Mouse (Mus musculus): Measurements from ENCODE around the gene Lrrc15.

Gene Lrrc15

DNA sequence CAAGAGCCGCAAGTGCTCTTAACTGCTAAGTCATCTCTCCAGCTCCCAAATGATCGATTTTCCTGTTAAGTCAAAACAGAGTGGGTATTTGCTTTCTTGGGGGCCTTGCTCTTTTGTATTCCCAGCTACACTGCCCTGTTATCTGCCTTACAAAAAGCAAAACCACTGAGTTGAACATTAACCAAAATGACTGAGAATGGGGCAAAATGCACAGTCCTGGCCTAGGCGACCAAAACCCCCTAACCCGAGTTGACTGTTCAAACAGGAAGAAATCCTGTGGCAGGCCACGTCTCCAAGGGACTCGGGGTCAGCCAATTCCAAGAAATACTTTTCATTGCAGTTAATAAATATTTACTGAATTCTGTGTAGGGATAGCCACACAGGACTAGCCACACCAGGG, 44.3 kb downstream of the Lrrc15 start:
- no peak for DNase-seq (ENCODE audit: low read depth, low spot score)

DNA sequence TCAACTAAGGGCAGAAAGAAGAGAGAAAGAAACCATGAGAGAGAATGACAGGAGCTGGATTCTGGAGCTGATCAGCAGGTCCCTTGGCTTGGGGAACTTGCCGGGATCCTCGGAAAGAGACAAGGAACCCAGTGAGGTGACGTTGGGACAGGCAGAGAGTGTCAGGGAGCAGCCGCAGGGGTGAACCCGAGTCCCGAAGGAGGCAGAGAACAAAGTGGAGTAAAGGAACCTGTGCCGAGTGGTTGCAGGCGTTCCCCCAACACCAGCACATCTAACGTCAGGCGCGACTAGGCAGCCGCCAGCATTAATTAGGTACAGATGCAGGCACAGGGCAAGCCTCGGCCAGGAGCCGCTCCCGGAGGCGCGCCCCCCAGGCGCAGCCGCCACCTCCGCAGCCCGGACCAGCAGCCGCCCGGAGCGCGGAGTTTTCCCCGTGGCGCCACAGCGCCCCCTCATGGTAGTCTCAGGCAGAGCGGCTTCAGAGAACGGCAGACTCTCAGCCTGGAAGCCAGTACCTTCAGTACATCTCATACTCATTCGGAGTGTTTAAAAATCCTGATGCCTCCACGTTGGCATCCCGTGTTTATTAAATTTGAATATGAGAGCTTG, 46.9 kb downstream of the Lrrc15 start:
- DNase-seq (ENCODE audit: low read depth, low spot score) = peak; percentile 69

- DNase-seq (ENCODE audit: low read depth, low spot score) = no peak
Observed at GRCm38 (mm10) chr16:30235577-30235976, 47.5 kb downstream of the Lrrc15 start.

- peak; percentile 68 for DNase-seq (ENCODE audit: low read depth, low spot score)
Observed at GRCm38 (mm10) chr16:30234636-30235546, 48.2 kb downstream of the Lrrc15 start.

- peak; percentile 29 for DNase-seq (ENCODE audit: low read depth, low spot score)
Observed at GRCm38 (mm10) chr16:30234077-30234476, 49.0 kb downstream of the Lrrc15 start.

GRCm38 (mm10) chr16:30231882-30232604, 51.0 kb downstream of the Lrrc15 start:
- peak; percentile 39 for DNase-seq (ENCODE audit: low read depth, low spot score)

DNA sequence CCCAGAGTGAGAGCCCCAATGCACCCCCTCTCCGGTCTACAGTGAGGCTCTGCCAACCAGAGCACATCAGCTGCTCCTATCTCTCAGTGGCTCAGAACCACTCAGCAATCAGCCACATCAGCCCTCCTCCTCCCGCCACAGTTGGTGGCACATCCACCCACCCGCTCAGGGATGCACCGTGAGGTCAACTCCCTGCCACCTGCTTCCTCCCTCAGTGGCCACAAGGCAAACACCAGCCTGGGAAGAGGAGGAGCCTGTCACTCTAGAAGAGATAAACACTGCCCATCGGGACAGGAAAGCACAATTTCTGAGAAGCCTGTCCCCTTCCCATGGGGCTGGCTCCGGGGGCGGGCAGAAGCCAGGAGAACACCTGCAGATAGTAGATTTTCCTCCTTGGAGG, 55.7 kb downstream of the Lrrc15 start:
- DNase-seq (ENCODE audit: low read depth, low spot score) = no peak

DNA sequence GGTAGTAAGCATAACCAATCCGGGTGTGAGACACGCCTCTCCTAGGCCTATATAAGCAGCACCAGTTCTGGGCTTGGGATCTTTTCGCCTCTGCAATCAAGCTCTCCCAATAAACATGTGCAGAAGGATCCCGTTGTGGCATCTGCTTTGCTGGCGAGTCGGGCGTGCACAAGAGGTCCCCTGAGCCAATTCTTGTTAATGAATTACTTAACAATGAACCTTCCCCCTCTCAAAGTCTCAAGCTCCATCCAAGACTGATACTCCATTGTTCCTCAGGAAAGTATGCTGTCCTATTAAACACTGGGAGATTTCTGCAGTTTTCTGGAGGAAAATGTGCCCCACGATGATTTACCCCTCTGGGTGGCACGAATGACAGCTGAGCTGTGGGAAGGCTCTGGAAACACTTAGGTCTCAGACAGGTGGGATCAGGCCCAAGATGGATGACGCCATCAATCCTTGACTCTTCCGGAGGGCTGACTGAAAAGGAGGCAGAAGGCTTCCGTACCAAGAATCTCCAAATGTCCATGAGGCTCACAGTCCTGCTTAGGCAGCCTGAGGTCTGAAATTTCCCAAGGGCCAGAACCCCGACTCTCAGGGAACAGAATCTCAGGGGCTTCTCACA, 61.8 kb downstream of the Lrrc15 start:
- no peak for DNase-seq (ENCODE audit: low read depth, low spot score)

Data from ES-CJ7 (cell line).